Mouse (Mus musculus) neural tube, embryonic 15.5 days (tissue): ENCODE data around the gene Lypd8. TPM values are rescaled to one million over a fixed set of nuclear protein-coding genes. Genes with fewer than 3 reads are reported as not detected.
A peak's percentile ranks its signal among the peaks of the same experiment; 100 is the strongest.

ENCODE experiments used
- ATAC-seq: fragments of 200-750 bp; cut with Nextera tagmentation; 2 replicates; pipeline ENCODE4 v1.8.0; 2017; ENCODE audit warnings: mild to moderate bottlenecking, moderate TSS enrichment, moderate library complexity; ENCODE audit not compliant: low FRiP score
- H3K27ac ChIP-seq: fragments of 300-500 bp; sonication (generic); replicated peaks from 2 replicates; pipeline ENCODE4 v1.5.1; 2015; ENCODE audit warnings: mild to moderate bottlenecking, inconsistent platforms
- H3K27me3 ChIP-seq: fragments of 300-500 bp; sonication (generic); replicated peaks from 2 replicates; pipeline ENCODE4 v1.6.1; 2015; ENCODE audit warnings: inconsistent platforms
- H3K36me3 ChIP-seq: fragments of 300-500 bp; sonication (generic); 2 replicates; pipeline ENCODE4 v1.6.1; 2015; ENCODE audit warnings: inconsistent platforms
- H3K4me1 ChIP-seq: fragments of 300-500 bp; sonication (generic); 2 replicates; pipeline ENCODE4 v1.6.1; 2015; ENCODE audit warnings: inconsistent platforms
- H3K4me2 ChIP-seq: fragments of 300-500 bp; sonication (generic); 2 replicates; pipeline ENCODE4 v1.6.1; 2015; ENCODE audit warnings: inconsistent platforms, mild to moderate bottlenecking, moderate library complexity
- H3K4me3 ChIP-seq: fragments of 300-500 bp; sonication (generic); replicated peaks from 2 replicates; pipeline ENCODE4 v1.5.1; 2015; ENCODE audit warnings: mild to moderate bottlenecking, inconsistent platforms
- H3K9ac ChIP-seq: fragments of 300-500 bp; sonication (generic); replicated peaks from 2 replicates; pipeline ENCODE4 v1.6.1; 2015; ENCODE audit warnings: mild to moderate bottlenecking, inconsistent platforms
- H3K9me3 ChIP-seq: fragments of 300-500 bp; sonication (generic); replicated peaks from 2 replicates; pipeline ENCODE4 v1.6.1; 2016; ENCODE audit warnings: inconsistent platforms
- WGBS: fragments of 180-500 bp; shearing (Covaris S2); methylation state at CpG from one replicate; pipeline ENCODE4 v1.1.7; 2015; ENCODE audit warnings: mixed read lengths; 5-methylcytosine and 5-hydroxymethylcytosine counted together
- polyA plus RNA-seq: library from polyadenylated mRNA; unstranded; fragments of >200 nt; fragmentation: Nextera tagmentation; extraction: Ambion mirVana; gene quantifications from 2 replicates; pipeline ENCODE4 v1.2.1, GENCODE M21; 2015

Gene Lypd8
- polyA plus RNA-seq, 1 experiment from 2014 or later, result 0.37 TPM

DNA sequence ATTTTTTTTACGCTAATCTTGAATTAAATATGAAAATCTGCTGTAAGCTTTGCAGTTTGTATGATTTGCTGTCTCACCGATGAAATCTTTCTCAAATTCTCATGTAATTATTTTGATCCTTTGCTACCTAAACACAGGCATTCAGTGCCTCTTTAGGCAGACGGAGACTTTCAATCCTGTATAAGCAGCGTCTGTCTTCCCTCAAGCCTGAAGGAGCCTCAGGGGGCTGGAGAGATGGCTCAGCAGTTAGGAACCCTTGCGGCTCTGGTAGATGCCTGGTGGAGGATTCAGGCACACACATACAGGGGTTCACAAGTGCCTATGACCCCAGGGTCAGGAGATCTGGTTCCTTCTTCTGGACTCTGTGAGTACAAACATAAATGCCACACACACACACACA is 21.8 kb downstream of the Lypd8 start:
- no peaks in the 10 kb centered on the region for H3K9me3 ChIP-seq
- no peak overlapping the region for H3K4me3 ChIP-seq
- no peak overlapping the region; the same call in 1 of the 2 replicates for H3K27ac ChIP-seq
- no peaks in the 10 kb centered on the region for H3K27me3 ChIP-seq
- WGBS, result 40% methylated on average over 5 of the region's 5 CpGs
- peak; percentile 61 for ATAC-seq
- H3K4me1 ChIP-seq, result peaks cover 14% of the 10 kb centered on the region
- no peaks in the 10 kb centered on the region for H3K36me3 ChIP-seq
- peak overlapping the region; percentile 26; the same call in 1 of the 2 replicates for H3K4me2 ChIP-seq
- no peak overlapping the region for H3K9ac ChIP-seq

DNA sequence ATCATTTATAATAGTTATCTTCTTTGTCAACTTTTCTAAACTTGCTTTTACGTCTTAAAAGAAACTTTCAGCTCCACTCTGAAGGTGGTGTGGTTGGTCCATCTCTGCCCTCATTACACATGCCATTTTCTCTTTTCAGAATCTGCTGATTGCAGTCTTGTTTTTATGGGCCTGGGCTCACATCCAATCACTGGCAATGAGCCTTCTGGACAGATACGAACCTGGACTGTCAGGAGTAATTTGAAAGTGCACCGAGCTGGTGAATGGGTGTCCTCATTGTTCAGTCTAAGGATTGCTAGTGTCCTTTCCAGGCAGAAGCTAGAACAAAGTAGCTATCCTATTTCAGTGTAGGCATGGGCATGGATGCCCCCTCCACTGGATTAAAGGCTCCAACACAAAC is 29.2 kb downstream of the Lypd8 start:
- no peaks in the 10 kb centered on the region for H3K36me3 ChIP-seq
- H3K27ac ChIP-seq, result no peak overlapping the region
- H3K4me1 ChIP-seq, result no peaks in the 10 kb centered on the region
- H3K9ac ChIP-seq, result no peak overlapping the region
- no peak overlapping the region for H3K4me3 ChIP-seq
- H3K27me3 ChIP-seq, result no peaks in the 10 kb centered on the region
- no peak overlapping the region for H3K4me2 ChIP-seq
- ATAC-seq, result no peak
- 49% methylated on average over 3 of the region's 3 CpGs for WGBS
- no peaks in the 10 kb centered on the region for H3K9me3 ChIP-seq

DNA sequence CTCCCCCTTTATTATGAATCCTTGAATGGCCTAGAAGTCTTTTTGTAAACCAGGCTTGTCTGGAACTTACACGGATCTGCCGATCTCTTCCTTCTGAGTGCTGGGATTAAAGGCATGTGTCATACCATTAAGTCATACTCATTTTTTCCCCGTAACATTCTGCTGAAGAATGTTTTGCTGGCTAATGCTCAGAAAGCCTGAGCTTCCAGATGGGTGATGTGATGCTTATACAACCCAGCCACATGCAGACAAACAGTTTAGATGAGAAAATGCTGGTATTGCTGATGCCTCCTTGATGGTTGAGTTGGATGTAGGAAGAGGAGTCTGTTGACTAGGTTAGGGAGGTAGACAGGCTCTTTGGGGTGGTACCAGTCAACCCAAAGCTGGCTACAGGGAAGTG is 39.5 kb downstream of the Lypd8 start:
- Histone ChIP-seq H3K36me3 (no peaks in the 10 kb centered on the region), H3K9ac (no peak overlapping the region), H3K4me3 (no peak overlapping the region), H3K27me3 (no peaks in the 10 kb centered on the region), H3K9me3 (no peaks in the 10 kb centered on the region), H3K4me2 (no peak overlapping the region), H3K4me1 (no peaks in the 10 kb centered on the region), H3K27ac (no peak overlapping the region)
- 89% methylated on average over 3 of the region's 3 CpGs for WGBS
- no peak for ATAC-seq

DNA sequence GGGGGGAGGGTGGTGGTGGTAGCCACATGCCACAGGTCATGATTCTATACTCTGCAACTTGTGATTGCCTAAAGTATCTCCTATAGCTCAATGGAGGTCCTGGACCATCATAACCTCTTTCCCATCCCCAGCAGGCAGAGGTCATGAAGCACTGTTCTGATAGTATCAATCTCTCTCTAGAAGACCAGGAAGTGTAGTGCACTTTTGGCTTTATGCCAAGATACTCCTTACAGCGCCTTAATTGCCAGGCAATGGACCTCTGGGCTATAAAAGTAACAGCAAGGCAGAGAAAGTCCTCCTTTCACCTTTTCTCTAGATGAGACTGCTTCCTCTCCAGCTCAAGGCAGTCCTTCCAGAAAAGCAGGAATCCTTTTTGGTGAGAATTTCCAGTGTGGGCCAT is 42.0 kb downstream of the Lypd8 start, which contains the start of gene 1810065E05Rik:
Gene 1810065E05Rik (plus strand): TSS at position 297 of the 400 bp plus-strand sequence.
- H3K9ac ChIP-seq, result no peak within 1 kb of the TSS
- H3K27ac ChIP-seq, result no peak within 1 kb of the TSS
- no peaks in the 10 kb centered on the region for H3K27me3 ChIP-seq
- H3K4me3 ChIP-seq, result no peak within 1 kb of the TSS
- H3K9me3 ChIP-seq, result no peaks in the 10 kb centered on the region
- no peaks in the 10 kb centered on the region for H3K36me3 ChIP-seq
- no peak for ATAC-seq
- H3K4me1 ChIP-seq, result no peaks in the 10 kb centered on the region
- H3K4me2 ChIP-seq, result no peak within 1 kb of the TSS
- WGBS, result 42% methylated on average over 1 of the region's 1 CpGs

DNA sequence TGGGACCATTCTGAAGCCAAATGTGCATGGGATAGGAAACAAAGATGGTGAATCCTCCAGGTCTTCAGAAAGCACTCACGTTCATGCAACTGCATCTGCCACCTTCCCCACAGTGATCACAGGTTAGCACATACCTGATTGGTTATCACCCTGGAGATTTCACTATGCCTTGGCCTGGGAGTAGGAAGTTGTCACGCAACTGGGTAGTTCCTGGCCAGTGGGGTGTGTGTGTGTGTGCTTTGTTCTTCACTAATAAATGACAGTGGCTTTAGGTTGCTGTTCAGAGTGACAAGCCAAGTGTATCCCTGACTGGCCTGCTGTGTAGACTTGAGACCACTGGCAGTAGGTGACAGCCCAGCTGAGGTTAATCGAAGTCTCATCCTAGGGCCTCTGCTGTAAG is 53.4 kb downstream of the Lypd8 start, which contains the start of gene Gm12253:
Gene Gm12253 (plus strand): TSS at position 301 of the 400 bp plus-strand sequence.
- Histone ChIP-seq H3K4me2 (no peak within 1 kb of the TSS), H3K9ac (no peak within 1 kb of the TSS), H3K4me1 (no peaks in the 10 kb centered on the region), H3K4me3 (no peak within 1 kb of the TSS), H3K9me3 (no peaks in the 10 kb centered on the region), H3K36me3 (no peaks in the 10 kb centered on the region), H3K27ac (no peak within 1 kb of the TSS), H3K27me3 (no peaks in the 10 kb centered on the region; the same call in 1 of the 2 replicates)
- WGBS, result 89% methylated on average over 3 of the region's 3 CpGs
- no peak for ATAC-seq

DNA sequence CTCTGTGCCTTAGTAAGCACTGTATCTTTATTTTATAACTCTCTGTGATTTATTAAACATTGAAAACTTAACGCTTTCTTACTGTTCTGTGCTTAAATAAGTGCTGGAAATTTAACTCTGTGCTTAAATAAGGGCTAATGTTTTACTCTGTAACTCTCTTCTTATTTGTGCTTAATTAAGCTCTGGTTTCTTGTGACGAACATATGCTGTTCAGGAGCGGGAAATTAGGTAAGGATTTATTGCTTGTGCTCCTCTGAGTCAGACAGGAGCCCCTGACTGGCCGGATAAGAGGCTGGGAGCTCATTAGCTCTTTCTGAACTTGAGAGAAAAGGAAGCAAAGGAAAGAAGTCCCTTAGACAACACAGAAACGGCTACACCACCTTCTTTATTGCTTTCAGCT is 59.0 kb downstream of the Lypd8 start:
- no peak overlapping the region for H3K4me3 ChIP-seq
- WGBS, result 21% methylated on average over 5 of the region's 5 CpGs
- H3K36me3 ChIP-seq, result no peaks in the 10 kb centered on the region
- 0 out of 2 replicates have a peak, but pooled peaks cover 3% of the 10 kb centered on the region for H3K4me1 ChIP-seq
- no peak overlapping the region for H3K27ac ChIP-seq
- H3K9me3 ChIP-seq, result no peaks in the 10 kb centered on the region
- no peak for ATAC-seq
- no peak overlapping the region for H3K9ac ChIP-seq
- H3K4me2 ChIP-seq, result no peak overlapping the region
- H3K27me3 ChIP-seq, result no peaks in the 10 kb centered on the region

Other genes starting within 250 kb of the Lypd8 start
- gene Gemin5, start 210.5 kb upstream of the Lypd8 start, polyA plus RNA-seq, result 12.2 and 18.5 TPM in 2 replicates
- gene Mrpl22, start 207.4 kb upstream of the Lypd8 start, polyA plus RNA-seq, result 99.2 and 107 TPM in 2 replicates
- gene Igtp, start 179.5 kb upstream of the Lypd8 start, polyA plus RNA-seq, result 2.4 and 8.2 TPM in 2 replicates
- 1.3 and 3.4 TPM in 2 replicates for gene Irgm2, start 179.4 kb upstream of the Lypd8 start, polyA plus RNA-seq
- not detected in 2 replicates for gene 4930438A08Rik, start 104.2 kb upstream of the Lypd8 start, polyA plus RNA-seq
- gene Zfp692, start 72.0 kb upstream of the Lypd8 start, polyA plus RNA-seq, result 31.5 and 33.3 TPM in 2 replicates
- gene Zfp672, start 48.7 kb upstream of the Lypd8 start, polyA plus RNA-seq, result 37.9 and 44.8 TPM in 2 replicates
- gene Sh3bp5l, start 48.3 kb upstream of the Lypd8 start, polyA plus RNA-seq, result 47.1 and 47.7 TPM in 2 replicates
- not detected in 2 replicates for gene 1810065E05Rik, start 42.1 kb downstream of the Lypd8 start, polyA plus RNA-seq
- not detected in 2 replicates for gene Gm12253, start 53.5 kb downstream of the Lypd8 start, polyA plus RNA-seq
- gene Lypd9, start 73.9 kb downstream of the Lypd8 start, polyA plus RNA-seq, result not detected in 2 replicates
- not detected in 2 replicates for gene Olfr30, start 83.2 kb downstream of the Lypd8 start, polyA plus RNA-seq
- gene Olfr332, start 113.5 kb downstream of the Lypd8 start, polyA plus RNA-seq, result not detected in 2 replicates
- gene Olfr331, start 123.5 kb downstream of the Lypd8 start, polyA plus RNA-seq, result not detected in 2 replicates
- 0.15 and 0.20 TPM in 2 replicates for gene Olfr330, start 155.8 kb downstream of the Lypd8 start, polyA plus RNA-seq
- gene Olfr329-ps, start 167.4 kb downstream of the Lypd8 start, polyA plus RNA-seq, result 0.09 TPM in 1 of 2 replicates, not detected in the other
- gene Olfr328, start 176.6 kb downstream of the Lypd8 start, polyA plus RNA-seq, result 0.06 and 0.10 TPM in 2 replicates
- 0.19 TPM in 1 of 2 replicates, not detected in the other for gene Olfr224, start 191.5 kb downstream of the Lypd8 start, polyA plus RNA-seq
- gene Olfr325, start 198.7 kb downstream of the Lypd8 start, polyA plus RNA-seq, result not detected in 2 replicates
- gene Olfr324, start 216.1 kb downstream of the Lypd8 start, polyA plus RNA-seq, result 0.05 and 0.12 TPM in 2 replicates
- not detected in 2 replicates for gene 2210407C18Rik, start 237.0 kb downstream of the Lypd8 start, polyA plus RNA-seq